Mouse (Mus musculus) C3H10T1/2 (cell line): ENCODE measurements around the gene Rfc1. TPM values are rescaled to one million over a fixed set of nuclear protein-coding genes. Genes with fewer than 3 reads are reported as not detected.

Experiments
- polyA plus RNA-seq, 2 experiments: library from polyadenylated mRNA; unstranded; fragments of >200 nt; fragmentation: generic; extraction: Trizol; gene quantifications; one replicate each; pipeline ENCODE4 v1.2.1; 2012; ENCODE audit warnings: missing spikeins in 2 of 2

Rfc1 gene
- polyA plus RNA-seq: 10 to 100 TPM in 1 of 2 experiments, 1 to 10 TPM in 1; 2.2 to 10.5 TPM

GRCm38 (mm10) chr5:65335298-65336074 lies at the start of gene Rfc1:
Gene Rfc1, minus strand, starts transcription at chr5:65335670.

DNA sequence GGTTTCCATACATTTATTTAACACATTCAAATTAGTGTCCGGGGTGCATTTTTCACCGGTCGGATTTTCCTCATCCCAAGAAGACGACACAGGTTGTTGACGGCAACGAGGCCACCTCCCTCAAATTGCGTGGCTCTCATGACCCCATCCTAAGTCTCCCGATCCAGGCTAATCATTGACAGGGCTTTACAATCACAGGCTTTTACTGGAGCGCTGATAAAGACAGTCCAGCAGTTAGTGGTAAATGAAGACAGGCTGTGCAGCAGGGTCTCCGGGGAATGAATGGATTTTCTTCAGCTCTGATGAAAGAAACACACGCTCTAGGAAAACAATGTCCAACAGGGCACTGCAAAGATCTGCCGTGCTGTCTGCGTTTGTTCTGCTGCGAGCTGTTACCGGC lies 12.7 kb upstream of the Rfc1 start, which contains the start of gene Klb:
Gene Klb (plus strand): TSS at position 147 of the 400 bp plus-strand sequence.

Other genes starting within 250 kb of the Rfc1 start
- gene Tmem156, start 243.5 kb downstream of the Rfc1 start, polyA plus RNA-seq: not detected
- gene Klhl5, start 228.1 kb downstream of the Rfc1 start, polyA plus RNA-seq: 10 to 100 TPM in 1 of 2 experiments, 1 to 10 TPM in 1; 2.2 to 15.4 TPM
- 10 to 100 TPM in 1 of 2 experiments, under 1 TPM in 1; 0.80 to 13.3 TPM for gene Wdr19, start 136.0 kb downstream of the Rfc1 start, polyA plus RNA-seq
- under 1 TPM; 0.01 to 0.06 TPM for gene Klb, start 12.6 kb upstream of the Rfc1 start, polyA plus RNA-seq
- 1,000 to 10,000 TPM; 2,406 to 3,209 TPM for gene Rpl9, start 55.8 kb upstream of the Rfc1 start, polyA plus RNA-seq
- gene Lias, start 55.8 kb upstream of the Rfc1 start, polyA plus RNA-seq: 10 to 100 TPM in 1 of 2 experiments, 1 to 10 TPM in 1; 5.1 to 19.4 TPM
- gene Ugdh, start 100.3 kb upstream of the Rfc1 start, polyA plus RNA-seq: 10 to 100 TPM in 1 of 2 experiments, 1 to 10 TPM in 1; 9.1 to 47.1 TPM
- gene Gm43552, start 157.2 kb upstream of the Rfc1 start, polyA plus RNA-seq: not detected
- gene Smim14, start 201.5 kb upstream of the Rfc1 start, polyA plus RNA-seq: 10 to 100 TPM; 46.0 to 97.2 TPM
- 10 to 100 TPM; 36.8 to 50.9 TPM for gene Ube2k, start 201.6 kb upstream of the Rfc1 start, polyA plus RNA-seq